Mouse (Mus musculus) kidney, adult 2 months (tissue): Measurements from ENCODE around the gene C2cd4d. TPM values are rescaled to one million over a fixed set of nuclear protein-coding genes. Genes with fewer than 3 reads are reported as not detected.

Source experiments
- DNase-seq: peaks from one replicate; pipeline ENCODE4 v3.0.0; 2021
- H3K27ac ChIP-seq: fragments of 200-500 bp; 2 replicates; pipeline ENCODE4 v1.5.1; 2012; ENCODE audit warnings: low read depth, low read length, control low read depth, inconsistent platforms; ENCODE audit not compliant: insufficient read depth
- H3K27me3 ChIP-seq: fragments of 200-500 bp; replicated peaks from 2 replicates; pipeline ENCODE4 v1.6.1; 2012; ENCODE audit warnings: mild to moderate bottlenecking, moderate library complexity, low read length, inconsistent platforms; ENCODE audit not compliant: control insufficient read depth, insufficient read depth
- H3K36me3 ChIP-seq: fragments of 200-500 bp; 2 replicates; pipeline ENCODE4 v1.6.1; 2012; ENCODE audit warnings: mild to moderate bottlenecking, moderate library complexity, low read length, inconsistent platforms; ENCODE audit not compliant: control insufficient read depth, insufficient read depth
- H3K4me1 ChIP-seq: fragments of 200-500 bp; 2 replicates; pipeline ENCODE4 v1.6.1; 2011; ENCODE audit warnings: low read length; ENCODE audit not compliant: control insufficient read depth, insufficient read depth
- H3K4me3 ChIP-seq: fragments of 200-500 bp; 2 replicates; pipeline ENCODE4 v1.5.1; 2011; ENCODE audit warnings: mild to moderate bottlenecking, low read depth, low read length, control low read depth; ENCODE audit not compliant: insufficient read depth
- CTCF ChIP-seq: fragments of 200-500 bp; conservative IDR thresholded peaks from 2 replicates; pipeline ENCODE4 v1.5.1; 2011; ENCODE audit warnings: low read depth, mild to moderate bottlenecking, control low read depth, low read length, moderate library complexity, mixed read lengths; ENCODE audit not compliant: insufficient read depth, insufficient read length
- POLR2A ChIP-seq: fragments of 200-500 bp; IDR thresholded peaks from one replicate; pipeline ENCODE4 v1.6.1; 2011; ENCODE audit warnings: low read depth, low read length, control low read depth
- WGBS: fragments of 180-500 bp; shearing (Covaris S2); methylation state at CpG from one replicate; pipeline ENCODE4 v1.1.7; 2018; 5-methylcytosine and 5-hydroxymethylcytosine counted together
- polyA plus RNA-seq: library from polyadenylated mRNA; depleted of rRNA; stranded (reverse); fragments of >200 nt; gene quantifications from 2 replicates; pipeline ENCODE4 v1.2.3, GENCODE M21; 2012

C2cd4d gene
- polyA plus RNA-seq, 1 experiment = 0.86 TPM

DNA sequence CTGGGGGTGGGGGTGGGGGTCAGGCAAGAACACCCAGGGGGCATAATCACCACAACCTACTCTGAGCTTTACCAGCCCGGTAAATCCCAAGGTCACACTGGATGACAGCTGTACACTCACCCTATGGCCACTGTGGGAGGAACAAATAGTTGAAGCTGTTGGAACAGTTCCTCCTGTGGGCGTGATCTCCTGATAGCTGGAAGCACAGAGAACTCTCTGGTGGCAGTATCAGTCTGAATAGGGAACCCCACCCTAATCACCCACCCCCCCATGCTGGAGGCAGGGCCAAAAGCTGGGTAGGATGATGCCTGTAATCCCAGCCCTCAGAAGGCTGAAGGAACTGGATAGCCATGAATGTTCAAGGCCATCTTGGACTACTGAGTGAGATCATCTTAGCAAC is 7.5 kb downstream of the C2cd4d start:
- 55% methylated on average over 2 of the region's 2 CpGs for WGBS
- no peak overlapping the region for H3K27ac ChIP-seq
- no peak overlapping the region for H3K4me3 ChIP-seq
- peaks cover 11% of the 10 kb centered on the region for H3K4me1 ChIP-seq
- DNase-seq = no peak
- no peak for TF ChIP-seq CTCF
- no peak for TF ChIP-seq POLR2A
- H3K27me3 ChIP-seq = no peaks in the 10 kb centered on the region
- no peaks in the 10 kb centered on the region for H3K36me3 ChIP-seq

DNA sequence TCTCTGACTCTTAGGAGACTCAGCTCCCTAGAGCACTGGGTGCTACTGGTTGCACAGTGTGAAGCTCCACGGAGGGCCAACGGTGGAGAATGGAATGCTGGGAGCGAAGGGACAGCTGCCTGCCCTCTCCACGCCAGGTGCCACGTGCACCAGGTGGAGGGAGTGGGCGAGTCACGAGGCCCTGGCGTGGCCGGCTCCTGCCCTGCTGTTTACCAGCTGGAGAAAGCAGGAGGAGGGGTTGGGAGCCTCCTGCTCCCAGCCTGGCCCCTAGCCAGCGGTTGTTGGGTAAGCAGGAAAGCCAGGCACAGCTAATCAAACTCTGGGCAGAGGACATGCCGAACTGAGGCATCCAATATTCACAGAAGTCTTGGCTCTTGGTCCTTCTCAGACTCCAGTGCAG is 9.4 kb downstream of the C2cd4d start:
- 3% methylated on average over 11 of the region's 11 CpGs for WGBS
- TF ChIP-seq CTCF (no peak), POLR2A (no peak)
- Histone ChIP-seq H3K4me3 (no peak overlapping the region), H3K36me3 (no peaks in the 10 kb centered on the region), H3K4me1 (peaks cover 13% of the 10 kb centered on the region), H3K27ac (peak overlapping the region; percentile 68), H3K27me3 (no peaks in the 10 kb centered on the region)
- peak; percentile 98 for DNase-seq

DNA sequence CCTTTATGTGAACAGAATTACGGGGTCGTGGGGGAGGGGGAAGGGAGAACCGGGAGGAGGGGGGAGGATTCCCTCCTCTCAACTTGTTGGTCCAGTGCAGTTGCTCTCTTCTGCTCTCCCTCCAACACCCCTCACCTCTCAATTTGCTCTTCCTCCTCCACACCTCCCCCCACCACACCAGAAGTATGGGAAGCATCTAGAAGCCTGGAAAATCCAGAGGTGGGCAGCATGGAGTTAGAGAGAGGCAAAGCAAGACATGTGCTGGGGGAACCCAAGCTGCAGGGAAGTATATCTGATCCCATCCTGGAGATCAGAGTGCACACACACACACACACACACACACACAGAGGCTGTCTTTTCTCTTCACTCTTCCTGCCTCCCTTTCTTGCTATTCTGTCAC is 9.8 kb downstream of the C2cd4d start:
- no peaks in the 10 kb centered on the region for H3K27me3 ChIP-seq
- H3K4me1 ChIP-seq = peaks cover 13% of the 10 kb centered on the region
- TF ChIP-seq CTCF = no peak
- H3K27ac ChIP-seq = peak overlapping the region; percentile 89
- 0% methylated on average over 3 of the region's 3 CpGs for WGBS
- H3K4me3 ChIP-seq = no peak overlapping the region
- DNase-seq = no peak
- H3K36me3 ChIP-seq = no peaks in the 10 kb centered on the region

DNA sequence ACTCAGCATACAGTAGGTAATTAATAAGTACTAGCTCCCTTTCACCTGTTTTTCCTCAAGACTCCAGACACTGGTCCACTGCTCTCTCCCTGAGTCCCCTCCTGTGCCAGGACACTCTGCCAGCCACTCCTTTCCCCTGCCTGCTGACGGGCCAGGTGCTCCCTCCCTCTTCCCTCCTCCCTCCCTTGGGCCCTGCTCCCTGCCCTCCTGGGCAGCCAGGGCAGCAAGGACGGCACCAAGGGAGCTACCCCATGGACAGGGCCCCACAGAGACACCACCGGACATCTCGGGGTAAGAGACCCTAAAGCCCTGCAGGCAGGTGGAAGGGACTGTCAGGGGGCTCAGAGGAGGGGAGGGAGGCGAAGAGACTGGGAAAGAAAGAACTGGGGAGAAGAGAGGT is 10.4 kb downstream of the C2cd4d start, which contains the start of gene Rorc:
TSS of gene Rorc (plus strand) at position 154 of the 400 bp plus-strand sequence.
- no peaks in the 10 kb centered on the region for H3K36me3 ChIP-seq
- DNase-seq = peak; percentile 91
- H3K4me3 ChIP-seq = peak within 1 kb of the TSS; percentile 65
- no peaks in the 10 kb centered on the region for H3K27me3 ChIP-seq
- TF ChIP-seq POLR2A = no peak
- TF ChIP-seq CTCF = no peak
- peaks cover 13% of the 10 kb centered on the region for H3K4me1 ChIP-seq
- H3K27ac ChIP-seq = peak within 1 kb of the TSS; percentile 89
- 16% methylated on average over 5 of the region's 5 CpGs for WGBS

DNA sequence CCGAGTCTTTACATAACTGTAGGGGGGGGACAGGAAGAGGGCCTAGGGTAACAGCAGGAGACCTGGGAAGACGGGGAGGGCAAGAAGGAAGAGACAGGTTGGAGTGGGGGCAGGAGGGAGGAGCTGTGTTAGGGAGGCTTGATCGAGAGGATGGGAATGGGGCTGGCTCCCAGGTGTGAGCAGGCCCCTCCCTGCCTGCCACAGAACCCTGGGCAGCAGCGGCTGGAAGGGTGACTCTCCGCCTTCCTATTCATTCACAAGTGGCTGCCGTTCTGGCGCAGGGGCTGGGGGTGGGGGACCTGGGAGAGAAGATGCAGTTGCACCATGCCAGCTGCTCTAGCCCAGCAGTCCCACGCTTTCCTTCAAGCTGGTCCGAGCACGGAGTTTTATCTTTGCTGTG is 10.9 kb downstream of the C2cd4d start:
- DNase-seq = peak; percentile 57
- WGBS = 3% methylated on average over 10 of the region's 10 CpGs
- Histone ChIP-seq H3K36me3 (no peaks in the 10 kb centered on the region), H3K27me3 (no peaks in the 10 kb centered on the region), H3K4me1 (peaks cover 13% of the 10 kb centered on the region), H3K27ac (peak overlapping the region; percentile 89), H3K4me3 (peak overlapping the region; percentile 65)
- TF ChIP-seq CTCF (no peak), POLR2A (no peak)

DNA sequence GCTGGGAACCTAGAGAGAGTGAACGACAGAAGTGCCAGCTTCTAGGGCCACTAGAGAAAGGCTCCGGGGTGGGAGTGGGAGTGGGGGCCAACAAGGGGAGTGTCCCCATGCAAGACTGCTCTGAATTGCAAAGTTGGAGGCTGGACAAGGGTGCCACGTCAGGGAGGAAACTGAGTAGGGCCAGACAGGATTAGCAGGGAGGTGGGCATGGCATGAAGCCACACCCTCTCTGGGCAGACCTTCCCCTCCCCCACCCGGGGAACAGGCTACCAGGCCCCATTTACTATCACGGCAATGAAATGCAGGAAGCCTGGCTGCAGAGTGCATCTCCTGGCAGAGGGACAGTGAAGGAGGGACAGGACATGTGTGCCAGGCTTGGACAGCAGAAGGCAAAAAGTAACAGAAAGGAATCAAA is 11.4 kb downstream of the C2cd4d start:
- Histone ChIP-seq H3K27ac (no peak overlapping the region), H3K36me3 (no peaks in the 10 kb centered on the region), H3K4me1 (peaks cover 13% of the 10 kb centered on the region), H3K27me3 (no peaks in the 10 kb centered on the region), H3K4me3 (peak overlapping the region; percentile 65)
- peak; percentile 82 for DNase-seq
- WGBS = 1% methylated on average over 5 of the region's 5 CpGs
- no peak for TF ChIP-seq CTCF
- no peak for TF ChIP-seq POLR2A

DNA sequence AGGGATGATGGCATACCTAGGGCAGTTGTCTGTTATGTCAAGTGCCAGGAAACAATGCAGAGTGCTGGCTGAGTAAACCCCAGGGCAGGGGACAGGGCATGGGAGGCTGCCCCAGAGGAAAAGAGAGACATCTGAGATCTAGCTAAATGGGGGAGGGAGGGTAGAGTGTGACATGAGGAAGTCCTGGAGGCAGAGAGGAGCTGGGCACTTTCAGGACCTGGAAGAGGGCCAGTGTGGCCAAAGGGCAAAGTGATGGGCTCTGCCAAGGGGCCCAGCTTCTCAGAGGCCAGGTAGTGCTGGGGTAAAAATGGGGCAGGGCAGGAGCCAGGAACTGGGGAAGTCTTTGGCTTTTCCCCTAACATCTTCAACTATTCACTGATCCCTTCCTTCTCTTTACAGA is 12.4 kb downstream of the C2cd4d start:
- Histone ChIP-seq H3K27me3 (no peaks in the 10 kb centered on the region), H3K4me3 (no peak overlapping the region), H3K27ac (no peak overlapping the region), H3K4me1 (peaks cover 13% of the 10 kb centered on the region), H3K36me3 (no peaks in the 10 kb centered on the region)
- no peak for TF ChIP-seq POLR2A
- TF ChIP-seq CTCF = no peak
- peak; percentile 90 for DNase-seq

DNA sequence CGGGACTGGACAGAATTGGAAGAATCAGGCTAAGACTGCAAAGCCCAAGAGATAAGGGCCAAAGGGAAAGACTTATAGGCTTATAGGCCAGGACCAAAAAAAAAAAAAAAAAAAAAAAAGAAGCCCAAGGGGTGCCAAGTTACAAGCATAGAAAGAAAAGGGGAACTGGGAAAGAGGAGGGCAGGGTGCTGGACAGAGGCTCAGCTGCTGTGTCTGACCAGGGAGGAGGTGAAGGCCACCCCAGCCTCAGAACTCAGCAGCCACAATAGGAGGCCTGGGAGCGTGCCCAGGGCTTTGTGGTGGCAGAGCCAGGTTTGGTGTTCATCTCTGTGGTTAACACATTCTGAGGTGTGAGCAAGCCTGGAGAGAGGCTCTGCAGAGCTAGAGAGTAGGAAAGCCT is 12.9 kb downstream of the C2cd4d start:
- TF ChIP-seq CTCF (no peak), POLR2A (no peak)
- Histone ChIP-seq H3K36me3 (no peaks in the 10 kb centered on the region), H3K27me3 (no peaks in the 10 kb centered on the region), H3K4me3 (no peak overlapping the region), H3K4me1 (peaks cover 13% of the 10 kb centered on the region), H3K27ac (no peak overlapping the region)
- no peak for DNase-seq
- WGBS = 49% methylated on average over 2 of the region's 2 CpGs
